Mouse (Mus musculus) cortical plate, adult 2 months (tissue): ENCODE results near the gene Zeb2.

Experiments
- CTCF ChIP-seq: fragments of 200-500 bp; IDR thresholded peaks from 2 replicates; pipeline ENCODE4 v1.5.1; 2011; ENCODE audit warnings: mild to moderate bottlenecking, control low read depth, low read length; ENCODE audit not compliant: insufficient read depth; ENCODE audit errors: extremely low read depth
- POLR2A ChIP-seq: fragments of 200-500 bp; IDR thresholded peaks from 2 replicates; pipeline ENCODE4 v1.6.1; 2011; ENCODE audit warnings: mild to moderate bottlenecking, low read length, control low read depth; ENCODE audit not compliant: insufficient read depth; ENCODE audit errors: extremely low read depth

DNA sequence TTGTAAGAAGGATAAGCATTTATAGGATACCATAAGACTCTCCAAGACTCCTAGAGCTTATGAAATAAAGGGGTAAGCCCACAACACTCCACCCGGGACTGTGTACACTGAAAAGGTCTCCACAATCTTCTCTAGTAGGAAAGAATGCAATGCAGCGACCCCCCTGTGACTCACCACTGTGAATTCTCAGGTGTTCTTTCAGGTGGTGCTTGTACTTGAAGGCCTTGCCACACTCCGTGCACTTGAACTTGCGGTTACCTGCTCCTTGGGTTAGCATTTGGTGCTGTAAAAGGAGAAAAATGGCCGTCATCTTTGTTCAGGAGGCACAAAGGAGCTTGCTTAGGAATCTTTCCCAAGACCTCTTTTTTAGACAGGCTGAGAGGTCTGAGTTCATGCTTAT, 118.5 kb downstream of the Zeb2 start:
- TF ChIP-seq CTCF (no peak), POLR2A (no peak)
